Mouse (Mus musculus) splenic B cell, adult 2 months (primary cell): ENCODE results near the gene Msi2.

Experiments
- DNase-seq: peaks from one replicate; pipeline ENCODE4 v3.0.0-alpha.2; 2011; ENCODE audit warnings: low read depth, low spot score
- H3K27me3 ChIP-seq: 2 replicates; pipeline ENCODE4 v1.6.1; 2012; ENCODE audit warnings: mild to moderate bottlenecking, low read length, moderate library complexity, mixed read lengths; ENCODE audit not compliant: control insufficient read depth, poor library complexity, insufficient read depth, severe bottlenecking
- H3K36me3 ChIP-seq: 2 replicates; pipeline ENCODE4 v1.6.1; 2012; ENCODE audit warnings: mild to moderate bottlenecking, low read length, moderate library complexity, mixed read lengths; ENCODE audit not compliant: control insufficient read depth, poor library complexity, insufficient read depth, severe bottlenecking

Msi2 gene

DNA sequence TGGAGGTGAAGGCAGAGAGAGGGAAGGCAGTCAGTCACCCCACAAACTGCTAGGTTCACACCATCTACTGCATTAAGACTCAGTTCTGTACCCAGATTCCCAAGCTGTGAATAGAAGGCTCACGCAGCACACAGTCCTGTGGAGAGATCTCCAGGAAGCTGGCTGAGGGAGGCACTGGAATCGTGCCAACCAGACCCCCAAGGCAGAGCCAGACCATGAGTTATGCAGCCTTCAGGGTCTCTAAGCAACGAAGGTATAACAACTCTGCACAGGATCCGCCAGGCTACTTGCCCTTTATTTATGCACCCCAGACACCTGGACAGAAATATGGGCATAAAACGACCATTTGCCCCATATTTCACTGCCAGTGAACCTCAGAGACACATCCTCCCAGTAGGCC, 69.9 kb downstream of the Msi2 start:
- Histone ChIP-seq H3K36me3 (no peaks in the 10 kb centered on the region; the same call in 1 of the 2 replicates), H3K27me3 (no peaks in the 10 kb centered on the region; the same call in 1 of the 2 replicates)
- no peak for DNase-seq

DNA sequence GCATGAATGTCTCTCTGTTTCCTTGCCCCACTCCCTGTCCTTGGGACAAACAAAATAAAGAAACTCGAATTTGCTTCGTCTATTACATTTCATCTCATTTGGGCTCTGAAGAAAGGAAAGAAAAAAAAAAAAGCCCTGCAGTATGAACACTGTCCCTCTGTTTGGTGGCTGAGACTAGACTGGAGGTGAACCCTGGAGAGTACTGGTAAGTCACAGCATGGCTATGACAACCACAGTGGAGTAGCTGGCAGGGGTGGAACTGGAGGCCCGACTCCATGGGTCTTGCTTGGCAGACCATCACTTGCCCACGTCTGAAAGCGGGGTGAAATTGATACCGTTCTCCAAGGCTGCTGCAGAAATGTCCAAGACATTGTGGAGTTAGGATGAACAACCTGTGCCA, 71.8 kb downstream of the Msi2 start:
- Histone ChIP-seq H3K27me3 (no peaks in the 10 kb centered on the region; the same call in 1 of the 2 replicates), H3K36me3 (no peaks in the 10 kb centered on the region; the same call in 1 of the 2 replicates)
- DNase-seq = no peak

DNA sequence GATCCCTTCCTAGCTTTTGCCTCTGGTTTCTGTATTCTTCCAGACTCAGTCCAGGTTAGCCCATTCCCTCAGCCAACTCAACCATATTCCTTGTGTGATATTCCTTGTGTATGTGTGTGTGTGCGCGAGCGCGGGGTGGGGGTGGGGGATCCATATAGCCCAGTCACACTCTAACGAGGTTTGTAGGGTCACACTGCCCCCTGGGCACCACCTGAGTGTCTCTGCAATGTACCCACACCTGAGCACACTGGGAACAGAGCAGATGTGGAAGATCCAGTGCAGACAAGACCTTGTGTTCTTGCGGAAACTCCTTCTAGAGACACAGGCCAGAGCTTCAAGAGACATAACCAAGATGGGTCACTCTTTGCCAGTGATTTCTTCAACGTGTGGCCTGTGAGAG, 72.5 kb downstream of the Msi2 start:
- Histone ChIP-seq H3K36me3 (no peaks in the 10 kb centered on the region; the same call in none of the 2 replicates), H3K27me3 (no peaks in the 10 kb centered on the region; the same call in 1 of the 2 replicates)
- peak; percentile 30 for DNase-seq

DNA sequence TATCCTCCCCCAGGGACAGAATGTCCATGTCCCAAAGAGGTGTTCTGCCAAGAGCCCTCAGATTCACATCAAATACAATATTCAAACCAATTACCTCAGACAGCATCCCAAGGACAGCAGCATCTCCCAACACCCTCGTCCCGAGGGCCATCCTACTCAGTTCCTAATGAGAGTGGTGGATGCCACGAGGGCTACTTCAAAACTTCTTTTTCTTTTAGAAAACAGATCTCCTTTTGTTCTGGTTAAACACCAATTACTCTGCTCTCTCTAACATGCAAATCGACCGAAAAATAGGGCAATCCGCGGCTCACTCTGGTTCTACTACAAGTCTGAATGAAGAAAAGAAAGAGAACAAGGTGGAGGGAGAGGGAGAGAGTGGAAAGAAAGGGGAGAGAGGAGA, 73.6 kb downstream of the Msi2 start:
- no peaks in the 10 kb centered on the region; the same call in none of the 2 replicates for H3K36me3 ChIP-seq
- H3K27me3 ChIP-seq = no peaks in the 10 kb centered on the region; the same call in 1 of the 2 replicates
- no peak for DNase-seq

DNA sequence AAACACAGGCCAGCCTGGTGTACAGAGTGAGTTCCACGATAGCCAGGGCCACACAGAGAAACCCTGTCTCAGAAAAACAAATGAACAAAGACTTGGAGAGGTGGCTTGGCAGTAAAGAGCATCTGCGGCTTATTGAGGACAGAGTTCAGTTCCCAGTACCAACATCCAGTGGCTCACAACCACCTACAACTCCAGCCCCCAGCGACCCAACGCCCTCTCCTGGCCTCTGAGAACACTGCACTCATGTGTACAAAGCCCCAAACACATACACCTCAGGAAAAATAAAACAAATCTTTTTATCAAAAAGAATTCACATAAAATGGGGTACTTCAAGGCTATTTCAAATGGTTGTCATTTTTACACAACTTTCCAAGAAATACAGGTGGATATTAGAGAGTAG, 78.5 kb downstream of the Msi2 start:
- Histone ChIP-seq H3K27me3 (no peaks in the 10 kb centered on the region), H3K36me3 (no peaks in the 10 kb centered on the region; the same call in 1 of the 2 replicates)
- peak; percentile 27 for DNase-seq

DNA sequence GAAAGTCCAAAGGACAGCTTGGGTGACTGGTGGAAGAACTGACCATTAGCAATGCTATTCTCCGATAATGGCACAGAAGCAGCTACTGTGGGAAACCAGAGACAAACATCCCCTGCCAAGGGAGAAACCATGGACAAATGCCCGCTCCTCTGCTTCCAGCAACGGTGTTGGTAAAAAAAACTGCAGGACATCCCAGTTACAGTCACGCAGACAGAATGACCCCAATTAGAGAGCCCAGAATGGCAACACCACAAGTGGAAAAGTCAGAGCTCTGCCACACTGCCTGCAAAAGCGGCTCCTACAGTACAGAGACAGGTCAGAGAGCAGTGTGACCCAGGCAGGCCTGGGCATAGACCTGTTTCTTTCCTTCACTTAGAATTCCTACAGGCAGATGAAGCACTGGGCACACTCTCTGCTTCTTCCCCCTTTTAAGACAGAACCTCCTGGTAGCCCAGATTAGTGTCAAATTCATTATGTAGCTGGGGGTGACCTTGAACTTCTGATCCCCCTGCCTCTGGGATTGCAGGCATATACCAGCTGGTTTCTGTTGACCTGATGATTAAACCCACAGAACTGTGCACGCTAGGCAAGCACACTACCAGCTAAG, 79.3 kb downstream of the Msi2 start:
- Histone ChIP-seq H3K27me3 (no peaks in the 10 kb centered on the region), H3K36me3 (no peaks in the 10 kb centered on the region; the same call in 1 of the 2 replicates)
- no peak for DNase-seq

DNA sequence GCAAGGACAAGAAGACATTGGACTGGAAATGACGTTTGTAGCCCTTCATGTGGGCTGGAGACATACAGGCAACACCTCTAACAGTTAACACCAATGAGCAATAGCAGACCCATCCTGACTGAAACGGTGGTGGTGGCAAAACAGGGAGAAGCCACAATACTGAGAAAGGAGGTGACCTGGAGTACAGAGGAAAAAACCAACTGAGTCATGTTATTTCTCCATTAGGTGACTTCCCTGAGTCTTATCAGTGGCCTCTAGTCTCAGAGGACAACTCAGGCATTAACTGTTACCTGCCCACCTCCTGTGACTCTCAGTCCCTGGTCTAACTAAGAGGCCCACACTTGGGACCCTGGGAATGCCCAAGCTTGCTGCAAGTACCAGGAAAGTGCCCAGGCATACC, 80.1 kb downstream of the Msi2 start:
- H3K27me3 ChIP-seq = no peaks in the 10 kb centered on the region
- DNase-seq = no peak
- H3K36me3 ChIP-seq = no peaks in the 10 kb centered on the region; the same call in 1 of the 2 replicates

DNA sequence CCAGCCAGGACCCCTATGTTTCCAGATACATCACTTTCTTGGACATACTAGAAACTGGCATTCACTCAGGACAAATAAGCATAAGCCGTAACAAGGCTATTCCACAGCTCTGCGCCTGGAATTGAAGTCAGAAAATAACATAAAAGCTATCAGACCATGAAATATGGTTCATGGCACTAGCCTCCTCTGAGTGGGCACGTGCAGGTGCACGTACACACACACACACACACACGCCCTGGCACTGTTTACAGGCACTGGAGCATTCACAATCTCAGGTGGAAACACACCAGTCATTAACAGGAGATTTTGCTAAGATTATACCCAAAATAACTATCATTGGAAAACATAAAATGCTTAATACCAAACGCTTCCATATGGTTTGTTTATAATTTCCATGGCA, 81.4 kb downstream of the Msi2 start:
- DNase-seq = no peak
- H3K27me3 ChIP-seq = no peaks in the 10 kb centered on the region
- H3K36me3 ChIP-seq = no peaks in the 10 kb centered on the region; the same call in 1 of the 2 replicates

DNA sequence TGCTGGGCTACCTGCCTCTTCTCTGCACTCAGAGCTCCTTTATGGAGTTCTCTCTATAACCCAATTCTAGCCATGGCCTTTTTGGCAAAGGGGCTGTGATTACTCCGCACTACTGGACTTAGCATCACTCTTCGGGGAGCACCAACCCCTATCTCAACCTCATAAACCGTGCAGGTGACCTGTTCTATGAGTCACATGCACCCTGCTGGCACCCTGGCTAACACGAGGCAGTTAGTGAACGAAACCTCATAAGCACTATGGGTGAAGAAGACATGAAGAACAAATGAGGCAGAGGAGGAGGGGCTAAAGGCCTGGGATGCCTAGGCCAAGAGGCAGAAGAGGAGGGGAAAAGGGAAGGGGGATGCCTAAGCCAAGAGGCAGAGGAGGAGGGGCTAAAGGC, 82.0 kb downstream of the Msi2 start:
- H3K36me3 ChIP-seq = no peaks in the 10 kb centered on the region; the same call in 1 of the 2 replicates
- DNase-seq = no peak
- no peaks in the 10 kb centered on the region for H3K27me3 ChIP-seq

DNA sequence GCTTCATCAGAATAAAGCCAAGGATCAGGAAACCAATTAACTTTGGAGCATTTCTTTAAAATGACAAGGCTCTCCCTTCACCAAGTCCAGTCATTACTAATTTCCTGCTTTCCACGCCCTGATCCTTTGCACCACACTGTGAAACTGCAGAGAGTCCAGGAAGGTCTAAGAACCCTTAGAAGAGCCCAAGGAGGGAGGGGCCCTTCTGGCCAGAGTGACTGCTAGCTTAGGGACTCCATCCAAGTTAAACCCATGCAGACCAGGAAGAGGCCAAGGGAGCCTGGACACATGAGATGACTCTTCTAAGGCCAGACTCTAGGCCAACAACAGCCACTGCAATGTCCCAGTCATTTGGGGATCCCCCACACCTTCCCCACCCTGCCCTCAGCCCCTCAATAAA, 83.7 kb downstream of the Msi2 start:
- Histone ChIP-seq H3K27me3 (no peaks in the 10 kb centered on the region), H3K36me3 (no peaks in the 10 kb centered on the region; the same call in 1 of the 2 replicates)
- no peak for DNase-seq

DNA sequence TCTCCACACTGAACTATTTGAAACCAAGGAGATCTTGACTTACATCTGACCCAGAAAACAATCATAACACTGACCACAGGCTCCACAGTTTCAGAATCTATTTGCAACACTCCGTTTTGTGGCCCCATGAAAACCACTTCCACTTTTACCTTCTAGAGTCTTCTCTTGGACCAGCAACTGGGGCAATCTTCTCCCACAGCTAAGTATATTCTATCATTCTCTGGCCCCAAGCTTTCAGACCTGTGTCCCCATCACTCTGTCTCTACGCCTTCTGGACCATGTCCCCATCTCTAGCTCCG, 86.4 kb downstream of the Msi2 start:
- Histone ChIP-seq H3K36me3 (no peaks in the 10 kb centered on the region; the same call in 1 of the 2 replicates), H3K27me3 (no peaks in the 10 kb centered on the region)
- DNase-seq = peak; percentile 39

DNA sequence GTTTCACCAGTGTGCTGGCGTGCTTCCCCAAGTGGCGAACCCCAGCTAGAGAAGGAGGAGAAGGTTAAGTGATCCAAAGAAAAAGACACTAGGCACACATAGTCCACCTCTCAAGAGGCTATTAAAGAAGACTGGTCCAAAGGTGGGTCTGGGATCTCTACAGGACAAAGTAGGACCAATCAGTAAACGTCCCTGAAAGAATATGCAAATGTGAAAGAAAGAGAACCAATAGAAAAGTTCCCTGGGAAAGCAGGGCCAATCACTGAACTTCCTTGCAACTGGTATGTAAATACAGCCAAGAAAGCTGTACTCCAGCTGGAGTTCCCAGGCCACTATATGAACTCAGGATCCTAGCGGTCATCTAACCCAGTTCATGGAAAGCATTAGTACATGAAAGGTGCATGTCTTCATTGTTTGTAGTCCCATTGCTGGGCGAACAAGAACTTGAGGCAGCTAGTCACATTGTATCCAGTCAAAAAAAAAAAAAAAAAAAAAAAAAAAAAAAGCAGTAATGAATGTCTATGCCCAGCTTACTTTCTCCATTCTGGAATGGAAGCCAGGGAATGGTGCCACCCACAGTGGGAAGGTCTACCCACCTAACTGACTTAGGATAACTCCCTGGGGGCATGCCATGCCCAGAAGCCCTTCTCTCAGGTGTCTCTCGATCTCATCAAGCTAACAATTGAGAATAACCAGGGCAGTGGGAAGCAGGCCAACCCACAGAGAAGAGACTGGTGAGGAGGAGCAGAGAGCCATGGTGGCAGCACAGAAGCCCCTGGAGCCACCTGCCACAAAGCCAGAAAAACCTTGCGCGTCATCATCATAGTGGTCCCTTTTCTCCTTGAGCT, 87.0 kb downstream of the Msi2 start:
- Histone ChIP-seq H3K27me3 (no peaks in the 10 kb centered on the region), H3K36me3 (no peaks in the 10 kb centered on the region; the same call in 1 of the 2 replicates)
- DNase-seq = no peak

DNA sequence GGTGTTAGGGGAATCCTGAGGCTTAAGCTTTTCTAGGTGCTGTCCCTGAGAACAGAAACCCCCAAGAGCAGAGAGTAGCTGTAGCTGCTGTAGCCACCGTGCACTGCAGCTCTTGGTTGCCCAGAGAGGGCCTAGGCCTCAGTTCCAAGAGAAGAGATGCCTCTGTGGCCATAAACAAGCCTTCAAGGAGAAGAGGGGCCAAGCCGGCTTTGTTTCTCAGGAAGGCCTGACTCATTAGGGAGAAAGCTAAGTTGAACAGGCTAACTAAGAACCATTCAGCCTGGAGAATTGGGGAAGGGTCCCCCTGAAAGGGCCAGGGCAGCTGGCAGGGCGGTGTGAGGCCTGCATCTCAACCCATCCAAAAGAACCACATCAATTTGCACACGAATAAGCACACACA, 88.7 kb downstream of the Msi2 start:
- no peaks in the 10 kb centered on the region; the same call in 1 of the 2 replicates for H3K36me3 ChIP-seq
- DNase-seq = no peak
- no peaks in the 10 kb centered on the region for H3K27me3 ChIP-seq

DNA sequence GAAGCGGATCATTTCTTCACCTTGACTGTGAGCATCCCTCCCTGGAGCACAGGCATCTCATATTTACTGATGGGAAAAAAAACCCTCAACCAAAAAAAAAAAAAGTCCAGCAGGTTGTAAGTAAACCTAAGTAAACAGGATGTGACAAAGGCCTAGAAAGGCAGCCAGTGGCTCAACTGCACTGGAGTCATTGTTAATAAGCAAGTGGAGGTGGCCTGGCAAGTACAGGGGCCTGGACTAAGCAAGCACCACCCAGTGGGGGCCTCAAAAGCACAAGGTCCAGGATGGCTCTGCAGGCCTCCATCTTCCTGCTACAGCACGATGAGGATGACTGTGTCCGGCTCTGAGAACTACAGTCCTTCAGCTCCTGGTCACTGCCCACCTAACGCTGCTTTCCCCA, 89.1 kb downstream of the Msi2 start:
- DNase-seq = no peak
- no peaks in the 10 kb centered on the region; the same call in 1 of the 2 replicates for H3K36me3 ChIP-seq
- no peaks in the 10 kb centered on the region for H3K27me3 ChIP-seq

DNA sequence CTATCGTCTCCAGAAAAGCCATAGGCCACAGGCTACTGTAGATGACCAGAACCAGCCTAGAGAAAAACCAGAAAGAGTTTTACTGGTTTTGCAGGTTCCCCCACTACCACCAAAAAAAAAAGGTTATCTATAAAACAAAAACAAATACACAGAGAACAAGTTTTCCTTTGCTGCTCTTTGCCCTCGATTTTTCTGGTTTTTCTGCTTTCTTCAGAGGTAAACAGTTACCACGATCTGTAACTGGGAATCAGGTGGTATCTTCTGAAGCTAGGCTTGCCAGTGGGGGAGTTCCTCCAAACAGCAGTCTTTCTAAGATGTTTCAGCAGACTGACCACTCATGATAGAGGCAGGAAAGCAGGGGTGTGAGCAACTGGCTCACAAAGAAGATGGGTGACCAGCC, 89.6 kb downstream of the Msi2 start:
- Histone ChIP-seq H3K36me3 (no peaks in the 10 kb centered on the region; the same call in 1 of the 2 replicates), H3K27me3 (no peaks in the 10 kb centered on the region)
- no peak for DNase-seq
